In the genomic region with DNA sequence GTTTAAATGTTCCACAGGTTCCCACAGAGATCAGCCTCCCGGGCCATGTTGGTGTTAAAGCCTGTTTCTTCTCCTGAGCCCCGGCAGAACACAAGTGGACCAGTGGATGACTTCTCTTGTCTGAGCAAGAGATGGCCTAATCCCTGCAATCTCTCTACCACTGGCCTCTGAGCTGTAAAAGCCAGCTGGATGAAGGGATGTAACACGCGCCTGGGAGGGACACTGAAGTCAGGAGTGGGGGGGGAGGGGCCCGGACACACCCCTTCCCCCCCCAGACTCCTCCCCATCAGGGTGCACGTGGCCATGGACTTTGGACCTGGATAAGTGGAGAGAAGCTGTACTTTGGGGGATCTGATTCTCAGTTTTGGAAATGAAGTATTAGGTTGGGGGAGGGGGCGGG, we compare ENCODE assay signal across 8 mouse cellular contexts. TPM values are rescaled to one million over a fixed set of nuclear protein-coding genes. Genes with fewer than 3 reads are reported as not detected.
DNase-seq lines count a peak whose midpoint lies in the region; ATAC-seq and TF ChIP-seq lines count a peak whose summit lies in the region.

No protein-coding gene starts in this region.

- ATAC-seq in CD4-positive, CD25-positive, alpha-beta regulatory T cell, adult 4 months, result no peak
- no peak for ATAC-seq in embryonic facial prominence, embryonic 14.5 days (ENCODE audit: low read depth)
- 0 out of 2 replicates have a peak, but pooled peaks have one; percentile 4 for ATAC-seq in intestine, embryonic 16.5 days
- ATAC-seq in liver, postnatal 0 days, result peak; percentile 16; the same call in 1 of the 2 replicates
- ATAC-seq in stomach, embryonic 16.5 days (ENCODE audit: insufficient read depth, low FRiP score), result no peak

- H3K4me2 ChIP-seq in embryonic facial prominence, embryonic 14.5 days (ENCODE audit: low read depth, low read length), result peak overlapping the region; percentile 58
- peak overlapping the region; percentile 66 for H3K4me2 ChIP-seq in intestine, embryonic 16.5 days (ENCODE audit: low read depth, low read length)
- peak overlapping the region; percentile 95 for H3K4me2 ChIP-seq in liver, postnatal 0 days (ENCODE audit: low read depth, low read length)
- H3K4me2 ChIP-seq in stomach, embryonic 16.5 days (ENCODE audit: low read depth, low read length), result peak overlapping the region; percentile 83

- H3K36me3 ChIP-seq in embryonic facial prominence, embryonic 14.5 days (ENCODE audit: control insufficient read depth, insufficient read depth, low read length), result no peaks in the 10 kb centered on the region
- no peaks in the 10 kb centered on the region for H3K36me3 ChIP-seq in intestine, embryonic 16.5 days (ENCODE audit: control insufficient read depth, insufficient read depth, low read length)
- H3K36me3 ChIP-seq in liver, postnatal 0 days (replicated peaks; ENCODE audit: insufficient read depth, low read length), result no peaks in the 10 kb centered on the region
- no peaks in the 10 kb centered on the region for H3K36me3 ChIP-seq in stomach, embryonic 16.5 days (ENCODE audit: control insufficient read depth, insufficient read depth, low read length)

- no peak for TF ChIP-seq CTCF in liver, postnatal 0 days (IDR thresholded peaks at IDR 0.05; ENCODE audit: low read depth)

- H3K27ac ChIP-seq in embryonic facial prominence, embryonic 14.5 days (replicated peaks; ENCODE audit: low read depth, low read length), result peak overlapping the region; percentile 94
- H3K27ac ChIP-seq in intestine, embryonic 16.5 days (ENCODE audit: low read length), result peak overlapping the region; percentile 95
- peak overlapping the region; percentile 98 for H3K27ac ChIP-seq in liver, postnatal 0 days (ENCODE audit: low read depth)
- peak overlapping the region; percentile 92 for H3K27ac ChIP-seq in stomach, embryonic 16.5 days (ENCODE audit: low read length)

- WGBS in embryonic facial prominence, embryonic 14.5 days, result 21% methylated on average over 7 of the region's 7 CpGs
- WGBS in intestine, embryonic 16.5 days, result 16% methylated on average over 7 of the region's 7 CpGs
- WGBS in liver, postnatal 0 days (ENCODE audit: insufficient replicate concordance), result 19% methylated on average over 7 of the region's 7 CpGs
- 22% methylated on average over 7 of the region's 7 CpGs for WGBS in stomach, embryonic 16.5 days

- peaks cover 37% of the 10 kb centered on the region for H3K4me1 ChIP-seq in embryonic facial prominence, embryonic 14.5 days (ENCODE audit: control insufficient read depth, insufficient read depth, low read length)
- H3K4me1 ChIP-seq in intestine, embryonic 16.5 days (ENCODE audit: control insufficient read depth, insufficient read depth, low read length), result peaks cover 43% of the 10 kb centered on the region
- peaks cover 68% of the 10 kb centered on the region for H3K4me1 ChIP-seq in liver, postnatal 0 days (ENCODE audit: insufficient read depth)
- peaks cover 46% of the 10 kb centered on the region for H3K4me1 ChIP-seq in stomach, embryonic 16.5 days (ENCODE audit: control insufficient read depth, insufficient read depth, low read length)

- no peaks in the 10 kb centered on the region for H3K27me3 ChIP-seq in embryonic facial prominence, embryonic 14.5 days (replicated peaks; ENCODE audit: control insufficient read depth, insufficient read depth, low read length)
- no peaks in the 10 kb centered on the region for H3K27me3 ChIP-seq in intestine, embryonic 16.5 days (replicated peaks; ENCODE audit: control insufficient read depth, insufficient read depth, low read length)
- no peaks in the 10 kb centered on the region for H3K27me3 ChIP-seq in liver, postnatal 0 days (ENCODE audit: insufficient read depth, low read length)
- no peaks in the 10 kb centered on the region for H3K27me3 ChIP-seq in stomach, embryonic 16.5 days (ENCODE audit: control insufficient read depth, insufficient read depth, low read length)

- peak overlapping the region; percentile 27 for H3K9ac ChIP-seq in embryonic facial prominence, embryonic 14.5 days (ENCODE audit: low read depth, low read length)
- 0 out of 2 replicates have a peak overlapping the region, but pooled peaks have one; percentile 74 for H3K9ac ChIP-seq in intestine, embryonic 16.5 days (ENCODE audit: low read depth, low read length)
- H3K9ac ChIP-seq in liver, postnatal 0 days (replicated peaks), result peak overlapping the region; percentile 51; the same call in 1 of the 2 replicates
- H3K9ac ChIP-seq in stomach, embryonic 16.5 days (ENCODE audit: low read length), result peak overlapping the region; percentile 85

- H3K4me3 ChIP-seq in embryonic facial prominence, embryonic 14.5 days (ENCODE audit: low read depth, low read length), result peak overlapping the region; percentile 47
- H3K4me3 ChIP-seq in intestine, embryonic 16.5 days (ENCODE audit: low read length), result peak overlapping the region; percentile 59
- peak overlapping the region; percentile 73 for H3K4me3 ChIP-seq in liver, postnatal 0 days (ENCODE audit: low read depth, low read length)
- H3K4me3 ChIP-seq in stomach, embryonic 16.5 days (replicated peaks; ENCODE audit: low read length), result peak overlapping the region; percentile 63

- peak; percentile 80; the same call in 1 of the 2 replicates for TF ChIP-seq EP300 in liver, postnatal 0 days (IDR thresholded peaks at IDR 0.05; ENCODE audit: low read depth)

- H3K9me3 ChIP-seq in embryonic facial prominence, embryonic 14.5 days (ENCODE audit: control insufficient read depth, low read length), result no peaks in the 10 kb centered on the region
- no peaks in the 10 kb centered on the region for H3K9me3 ChIP-seq in intestine, embryonic 16.5 days (ENCODE audit: control insufficient read depth, low read length)
- H3K9me3 ChIP-seq in liver, postnatal 0 days (ENCODE audit: low read length), result no peaks in the 10 kb centered on the region
- H3K9me3 ChIP-seq in stomach, embryonic 16.5 days (replicated peaks; ENCODE audit: control insufficient read depth, low read length), result no peaks in the 10 kb centered on the region

- peak; percentile 34 for DNase-seq in CD4-positive, CD25-positive, alpha-beta regulatory T cell, adult 2 months (ENCODE audit: low read depth, low spot score)
- peak; percentile 48 for DNase-seq in CD4-positive helper T cell, adult 2 months (ENCODE audit: low read depth, low spot score)
- no peak for DNase-seq in embryonic facial prominence, embryonic 14.5 days (ENCODE audit: low spot score)
- DNase-seq in liver, postnatal 0 days, result peak; percentile 81
- DNase-seq in cerebellum, adult 9-10 months, result no peak

RNA-seq across cellular contexts. Expression of gene Mgat1, which starts 1.2 kb away (rescaled TPM):
- polyA plus RNA-seq in CD4-positive, CD25-positive, alpha-beta regulatory T cell, adult 4 months (2017; shearing (Covaris generic)), result 100 to 1,000 TPM in 1 of 2 experiments, 10 to 100 TPM in 1; 70.9 to 106 TPM
- 66.0 and 67.3 TPM in 2 replicates for polyA plus RNA-seq in embryonic facial prominence, embryonic 14.5 days (2014; fragmentation: Nextera tagmentation; extraction: Ambion mirVana)
- polyA plus RNA-seq in intestine, embryonic 16.5 days (2015; fragmentation: Nextera tagmentation; extraction: Ambion mirVana), result 62.4 and 65.8 TPM in 2 replicates
- 56.3 and 58.2 TPM in 2 replicates for polyA plus RNA-seq in liver, postnatal 0 days (2015; fragmentation: Nextera tagmentation; extraction: Ambion mirVana)
- 65.9 and 70.1 TPM in 2 replicates for polyA plus RNA-seq in stomach, embryonic 16.5 days (2015; fragmentation: Nextera tagmentation; extraction: Ambion mirVana)

RNA-seq across cellular contexts. Expression of gene Olfr1393, which starts 32.9 kb away (rescaled TPM):
- polyA plus RNA-seq in CD4-positive, CD25-positive, alpha-beta regulatory T cell, adult 4 months (2017; shearing (Covaris generic)), result under 1 TPM in 1 of 2 experiments, not detected in 1; 0.28 TPM
- polyA plus RNA-seq in embryonic facial prominence, embryonic 14.5 days (2014; fragmentation: Nextera tagmentation; extraction: Ambion mirVana), result 0.10 TPM in 1 of 2 replicates, not detected in the other
- 0.13 TPM in 1 of 2 replicates, not detected in the other for polyA plus RNA-seq in intestine, embryonic 16.5 days (2015; fragmentation: Nextera tagmentation; extraction: Ambion mirVana)
- 0.05 and 0.07 TPM in 2 replicates for polyA plus RNA-seq in liver, postnatal 0 days (2015; fragmentation: Nextera tagmentation; extraction: Ambion mirVana)
- 0.10 TPM in 1 of 2 replicates, not detected in the other for polyA plus RNA-seq in stomach, embryonic 16.5 days (2015; fragmentation: Nextera tagmentation; extraction: Ambion mirVana)

RNA-seq across cellular contexts. Expression of gene Olfr1392, which starts 39.9 kb away (rescaled TPM):
- polyA plus RNA-seq in CD4-positive, CD25-positive, alpha-beta regulatory T cell, adult 4 months (2017; shearing (Covaris generic)), result not detected
- polyA plus RNA-seq in embryonic facial prominence, embryonic 14.5 days (2014; fragmentation: Nextera tagmentation; extraction: Ambion mirVana), result 0.07 TPM in 1 of 2 replicates, not detected in the other
- polyA plus RNA-seq in intestine, embryonic 16.5 days (2015; fragmentation: Nextera tagmentation; extraction: Ambion mirVana), result not detected in 2 replicates
- not detected in 2 replicates for polyA plus RNA-seq in liver, postnatal 0 days (2015; fragmentation: Nextera tagmentation; extraction: Ambion mirVana)
- polyA plus RNA-seq in stomach, embryonic 16.5 days (2015; fragmentation: Nextera tagmentation; extraction: Ambion mirVana), result 0.08 TPM in 1 of 2 replicates, not detected in the other

RNA-seq across cellular contexts. Expression of gene Zfp62, which starts 42.1 kb away (rescaled TPM):
- 10 to 100 TPM; 60.2 to 62.0 TPM for polyA plus RNA-seq in CD4-positive, CD25-positive, alpha-beta regulatory T cell, adult 4 months (2017; shearing (Covaris generic))
- 40.4 and 42.0 TPM in 2 replicates for polyA plus RNA-seq in embryonic facial prominence, embryonic 14.5 days (2014; fragmentation: Nextera tagmentation; extraction: Ambion mirVana)
- polyA plus RNA-seq in intestine, embryonic 16.5 days (2015; fragmentation: Nextera tagmentation; extraction: Ambion mirVana), result 20.7 and 23.1 TPM in 2 replicates
- 8.6 and 8.8 TPM in 2 replicates for polyA plus RNA-seq in liver, postnatal 0 days (2015; fragmentation: Nextera tagmentation; extraction: Ambion mirVana)
- polyA plus RNA-seq in stomach, embryonic 16.5 days (2015; fragmentation: Nextera tagmentation; extraction: Ambion mirVana), result 30.3 and 32.9 TPM in 2 replicates

RNA-seq across cellular contexts. Expression of gene Btnl9, which starts 58.2 kb away (rescaled TPM):
- under 1 TPM in 1 of 2 experiments, not detected in 1; 0.35 TPM for polyA plus RNA-seq in CD4-positive, CD25-positive, alpha-beta regulatory T cell, adult 4 months (2017; shearing (Covaris generic))
- polyA plus RNA-seq in embryonic facial prominence, embryonic 14.5 days (2014; fragmentation: Nextera tagmentation; extraction: Ambion mirVana), result 1.5 and 2.3 TPM in 2 replicates
- polyA plus RNA-seq in intestine, embryonic 16.5 days (2015; fragmentation: Nextera tagmentation; extraction: Ambion mirVana), result 1.6 TPM in 2 replicates
- 1.6 and 1.9 TPM in 2 replicates for polyA plus RNA-seq in liver, postnatal 0 days (2015; fragmentation: Nextera tagmentation; extraction: Ambion mirVana)
- 1.2 and 2.1 TPM in 2 replicates for polyA plus RNA-seq in stomach, embryonic 16.5 days (2015; fragmentation: Nextera tagmentation; extraction: Ambion mirVana)

Comparison
In these comparisons a context has a peak if more than half of its experiments do, and no peak if none do; other contexts are left out.
1. DNase-seq: peak in CD4-positive, CD25-positive, alpha-beta regulatory T cell, adult 2 months (single experiment), CD4-positive helper T cell, adult 2 months (single experiment) and liver, postnatal 0 days (single experiment); none in embryonic facial prominence, embryonic 14.5 days (single experiment) and cerebellum, adult 9-10 months (single experiment).
2. ATAC-seq: peak in intestine, embryonic 16.5 days (single experiment) and liver, postnatal 0 days (single experiment); none in CD4-positive, CD25-positive, alpha-beta regulatory T cell, adult 4 months (single experiment), embryonic facial prominence, embryonic 14.5 days (single experiment) and stomach, embryonic 16.5 days (single experiment).
3. H3K9ac ChIP-seq: peak in every context shown above with its lines; median percentile 85 in stomach, embryonic 16.5 days; 74 in intestine, embryonic 16.5 days; 51 in liver, postnatal 0 days; 27 in embryonic facial prominence, embryonic 14.5 days.
4. Peak in every context shown above with its lines, with median percentiles within 50 percentile points of each other: H3K27ac ChIP-seq, H3K4me2 ChIP-seq and H3K4me3 ChIP-seq.